Mouse (Mus musculus): ENCODE measurements around the gene Trex1. TPM values are rescaled to one million over a fixed set of nuclear protein-coding genes. Genes with fewer than 3 reads are reported as not detected.

The Trex1 gene
- polyA plus RNA-seq, 1 experiment from 2014 or later, result 10.6 TPM

- peak; percentile 95 for DNase-seq
These were observed 14.4 kb upstream of the Trex1 start, which contains the start of gene Atrip for GRCm38 (mm10) chr9:109073661-109074573. Atrip (minus strand) TSS chr9:109074124.

GRCm38 (mm10) chr9:109068095-109068735, 8.7 kb upstream of the Trex1 start:
- Histone ChIP-seq H3K9me3 (ENCODE audit: low read depth, low read length) (no peaks in the 10 kb centered on the region), H3K4me1 (ENCODE audit: insufficient read depth) (0 out of 2 replicates have a peak, but pooled peaks cover 6% of the 10 kb centered on the region), H3K27ac (ENCODE audit: low read depth) (no peak overlapping the region), H3K4me2 (no peak overlapping the region), H3K36me3 (ENCODE audit: insufficient read depth) (peaks cover 83% of the 10 kb centered on the region), H3K4me3 (ENCODE audit: low read depth, low read length) (no peak overlapping the region), H3K27me3 (ENCODE audit: insufficient read depth, low read length) (no peaks in the 10 kb centered on the region), H3K9ac (no peak overlapping the region)
- no peak for DNase-seq
- no peak for ATAC-seq (ENCODE audit: insufficient read depth)
- WGBS, result 92% methylated on average over 3 of the region's 3 CpGs
- TF ChIP-seq CTCF (IDR thresholded peaks at IDR 0.05; ENCODE audit: low read depth), result no peak

More at GRCm38 (mm10) chr9:109073661-109074573, 14.4 kb upstream of the Trex1 start, which contains the start of gene Atrip:
- Histone ChIP-seq H3K9me3 (ENCODE audit: low read depth, low read length) (no peaks in the 10 kb centered on the region), H3K4me3 (ENCODE audit: low read depth, low read length) (peak within 1 kb of the TSS; percentile 81), H3K9ac (peak within 1 kb of the TSS; percentile 89), H3K27ac (ENCODE audit: low read depth) (peak within 1 kb of the TSS; percentile 65), H3K27me3 (ENCODE audit: insufficient read depth, low read length) (no peaks in the 10 kb centered on the region), H3K4me1 (ENCODE audit: insufficient read depth) (0 out of 2 replicates have a peak, but pooled peaks cover 11% of the 10 kb centered on the region), H3K36me3 (ENCODE audit: insufficient read depth) (peaks cover 34% of the 10 kb centered on the region), H3K4me2 (peak within 1 kb of the TSS; percentile 94)
- peak; percentile 100 for ATAC-seq (ENCODE audit: insufficient read depth)
- under 1% methylated on average over 57 of the region's 57 CpGs for WGBS
- TF ChIP-seq CTCF (IDR thresholded peaks at IDR 0.05; ENCODE audit: low read depth), result no peak

- ATAC-seq (ENCODE audit: insufficient read depth) (no peak), DNase-seq (no peak)
- WGBS, result 86% methylated on average over 5 of the region's 5 CpGs
- Histone ChIP-seq H3K9me3 (ENCODE audit: low read depth, low read length) (no peaks in the 10 kb centered on the region), H3K36me3 (ENCODE audit: insufficient read depth) (peaks cover 74% of the 10 kb centered on the region), H3K4me1 (ENCODE audit: insufficient read depth) (no peaks in the 10 kb centered on the region), H3K4me2 (no peak overlapping the region), H3K27me3 (ENCODE audit: insufficient read depth, low read length) (no peaks in the 10 kb centered on the region), H3K9ac (no peak overlapping the region), H3K27ac (ENCODE audit: low read depth) (no peak overlapping the region), H3K4me3 (ENCODE audit: low read depth, low read length) (no peak overlapping the region)
- no peak for TF ChIP-seq CTCF (IDR thresholded peaks at IDR 0.05; ENCODE audit: low read depth)
These were observed 1.4 kb upstream of the Trex1 start for GRCm38 (mm10) chr9:109060898-109061295.

GRCm38 (mm10) chr9:109060184-109060897, 807 bp upstream of the Trex1 start:
- H3K4me3 ChIP-seq (ENCODE audit: low read depth, low read length), result no peak overlapping the region
- no peak overlapping the region for H3K9ac ChIP-seq
- no peak overlapping the region for H3K27ac ChIP-seq (ENCODE audit: low read depth)
- ATAC-seq (ENCODE audit: insufficient read depth) (no peak; the same call in 1 of the 2 replicates), DNase-seq (no peak)
- 86% methylated on average over 16 of the region's 16 CpGs for WGBS
- H3K9me3 ChIP-seq (ENCODE audit: low read depth, low read length), result no peaks in the 10 kb centered on the region
- no peaks in the 10 kb centered on the region for H3K27me3 ChIP-seq (ENCODE audit: insufficient read depth, low read length)
- no peak for TF ChIP-seq CTCF (IDR thresholded peaks at IDR 0.05; ENCODE audit: low read depth)
- H3K36me3 ChIP-seq (ENCODE audit: insufficient read depth), result peaks cover 68% of the 10 kb centered on the region
- H3K4me2 ChIP-seq, result no peak overlapping the region
- no peaks in the 10 kb centered on the region for H3K4me1 ChIP-seq (ENCODE audit: insufficient read depth)

- TF ChIP-seq CTCF (IDR thresholded peaks at IDR 0.05; ENCODE audit: low read depth), result no peak
- Histone ChIP-seq H3K27me3 (ENCODE audit: insufficient read depth, low read length) (no peaks in the 10 kb centered on the region), H3K9me3 (ENCODE audit: low read depth, low read length) (no peaks in the 10 kb centered on the region), H3K4me1 (ENCODE audit: insufficient read depth) (0 out of 2 replicates have a peak, but pooled peaks cover 4% of the 10 kb centered on the region), H3K36me3 (ENCODE audit: insufficient read depth) (peaks cover 47% of the 10 kb centered on the region), H3K9ac (peak overlapping the region; percentile 62; the same call in 1 of the 2 replicates), H3K4me2 (peak overlapping the region; percentile 66; the same call in 1 of the 2 replicates), H3K27ac (ENCODE audit: low read depth) (no peak overlapping the region), H3K4me3 (ENCODE audit: low read depth, low read length) (peak overlapping the region; percentile 33; the same call in 1 of the 2 replicates)
- no peak for DNase-seq
- no peak for ATAC-seq (ENCODE audit: insufficient read depth)
- 87% methylated on average over 19 of the region's 19 CpGs for WGBS
These were observed 1.3 kb downstream of the Trex1 start for GRCm38 (mm10) chr9:109058006-109058765.

- no peak for TF ChIP-seq CTCF (IDR thresholded peaks at IDR 0.05; ENCODE audit: low read depth)
- Histone ChIP-seq H3K36me3 (ENCODE audit: insufficient read depth) (peaks cover 41% of the 10 kb centered on the region), H3K4me1 (ENCODE audit: insufficient read depth) (0 out of 2 replicates have a peak, but pooled peaks cover 4% of the 10 kb centered on the region), H3K4me2 (no peak overlapping the region), H3K9me3 (ENCODE audit: low read depth, low read length) (no peaks in the 10 kb centered on the region), H3K4me3 (ENCODE audit: low read depth, low read length) (no peak overlapping the region), H3K27ac (ENCODE audit: low read depth) (no peak overlapping the region), H3K27me3 (ENCODE audit: insufficient read depth, low read length) (no peaks in the 10 kb centered on the region), H3K9ac (no peak overlapping the region)
- WGBS, result 96% methylated on average over 5 of the region's 5 CpGs
- no peak for DNase-seq
- no peak for ATAC-seq (ENCODE audit: insufficient read depth)
These were observed 2.0 kb downstream of the Trex1 start for GRCm38 (mm10) chr9:109057543-109057942.

All from lung, embryonic 14.5 days (tissue).